Mouse (Mus musculus) liver, postnatal 0 days (tissue): ENCODE data around the gene Axl.

Experiments
- CTCF ChIP-seq: sonication (generic); IDR thresholded peaks from 2 replicates; pipeline ENCODE4 v1.5.1; 2016; ENCODE audit warnings: antibody characterized with exemption, low read depth
- EP300 ChIP-seq: IDR thresholded peaks from 2 replicates; pipeline ENCODE4 v1.6.1; 2016; ENCODE audit warnings: antibody characterized with exemption, low read depth, mild to moderate bottlenecking

GRCm38 (mm10) chr7:25729862-25730261, 58.6 kb downstream of the Axl start:
- TF ChIP-seq CTCF (no peak), EP300 (no peak)
